Mouse (Mus musculus) testis, adult 2 months (tissue): Measurements from ENCODE around the gene Tnni1. TPM values are rescaled to one million over a fixed set of nuclear protein-coding genes. Genes with fewer than 3 reads are reported as not detected.
A peak's percentile ranks its signal among the peaks of the same experiment; 100 is the strongest.

Source experiments
- H3K27ac ChIP-seq: fragments of 200-500 bp; 2 replicates; pipeline ENCODE4 v1.5.1; 2012; ENCODE audit warnings: low read depth, low read length; ENCODE audit not compliant: control insufficient read depth, insufficient read depth
- H3K27me3 ChIP-seq: fragments of 200-500 bp; 2 replicates; pipeline ENCODE4 v1.6.1; 2012; ENCODE audit warnings: mild to moderate bottlenecking, low read length, moderate library complexity; ENCODE audit not compliant: control insufficient read depth, insufficient read depth
- H3K36me3 ChIP-seq: fragments of 200-500 bp; 2 replicates; pipeline ENCODE4 v1.6.1; 2012; ENCODE audit warnings: mild to moderate bottlenecking, low read length; ENCODE audit not compliant: control insufficient read depth, insufficient read depth
- H3K4me1 ChIP-seq: fragments of 200-500 bp; 2 replicates; pipeline ENCODE4 v1.6.1; 2012; ENCODE audit warnings: low read length; ENCODE audit not compliant: control insufficient read depth, insufficient read depth
- H3K4me3 ChIP-seq: fragments of 200-500 bp; 2 replicates; pipeline ENCODE4 v1.5.1; 2012; ENCODE audit warnings: low read depth, mild to moderate bottlenecking, low read length, moderate library complexity, mixed read lengths; ENCODE audit not compliant: control insufficient read depth
- CTCF ChIP-seq: fragments of 200-500 bp; IDR thresholded peaks from 2 replicates; pipeline ENCODE4 v1.5.1; 2012; ENCODE audit warnings: low read depth, mild to moderate bottlenecking, inconsistent platforms, low read length, moderate library complexity; ENCODE audit not compliant: control insufficient read depth, insufficient read depth, insufficient replicate concordance
- POLR2A ChIP-seq: fragments of 200-500 bp; IDR thresholded peaks from 2 replicates; pipeline ENCODE4 v1.6.1; 2012; ENCODE audit warnings: low read depth, mild to moderate bottlenecking, inconsistent platforms, low read length, moderate library complexity; ENCODE audit not compliant: control insufficient read depth
- polyA plus RNA-seq: library from polyadenylated mRNA; depleted of rRNA; stranded (reverse); fragments of >200 nt; gene quantifications from 2 replicates; pipeline ENCODE4 v1.2.3, GENCODE M21; 2012

The Tnni1 gene
- polyA plus RNA-seq, 1 experiment, result 0.99 TPM

DNA sequence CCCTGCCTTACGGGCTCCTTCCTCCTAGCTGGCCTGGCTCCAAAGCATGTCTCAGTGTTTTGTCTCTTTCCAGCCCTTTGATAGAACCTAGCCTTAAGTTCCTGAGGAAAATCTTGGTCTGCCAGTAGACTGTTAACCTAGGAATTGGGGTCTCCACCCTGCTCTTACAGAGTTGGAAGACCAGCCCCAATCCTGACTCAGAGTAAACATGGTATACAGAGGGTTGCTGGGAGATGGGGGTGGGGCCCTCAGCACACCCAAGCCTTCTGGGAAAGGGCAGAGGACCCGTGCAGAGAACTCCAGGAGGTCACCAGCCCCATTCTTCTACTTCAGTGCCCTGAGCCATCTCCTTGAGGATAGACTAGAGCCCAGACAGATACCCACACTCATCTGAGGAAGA is 33.4 kb downstream of the Tnni1 start:
- H3K4me1 ChIP-seq, result peaks cover 2% of the 10 kb centered on the region
- H3K36me3 ChIP-seq, result no peaks in the 10 kb centered on the region
- no peak overlapping the region for H3K4me3 ChIP-seq
- TF ChIP-seq CTCF (no peak), POLR2A (no peak)
- H3K27me3 ChIP-seq, result no peaks in the 10 kb centered on the region
- H3K27ac ChIP-seq, result no peak overlapping the region

- no peak overlapping the region for H3K4me3 ChIP-seq
- H3K27me3 ChIP-seq, result no peaks in the 10 kb centered on the region
- H3K36me3 ChIP-seq, result no peaks in the 10 kb centered on the region
- no peak overlapping the region for H3K27ac ChIP-seq
- no peak for TF ChIP-seq CTCF
- no peak for TF ChIP-seq POLR2A
- H3K4me1 ChIP-seq, result peaks cover 2% of the 10 kb centered on the region
Observed at GRCm38 (mm10) chr1:135813071-135813470, 33.8 kb downstream of the Tnni1 start.

GRCm38 (mm10) chr1:135813687-135814395 is 34.6 kb downstream of the Tnni1 start:
- H3K27me3 ChIP-seq, result peaks cover 4% of the 10 kb centered on the region; the same call in 1 of the 2 replicates

GRCm38 (mm10) chr1:135814531-135814930 is 35.3 kb downstream of the Tnni1 start:
- H3K27me3 ChIP-seq, result peaks cover 4% of the 10 kb centered on the region; the same call in 1 of the 2 replicates

More at GRCm38 (mm10) chr1:135813687-135814395, 34.6 kb downstream of the Tnni1 start:
- Histone ChIP-seq H3K36me3 (no peaks in the 10 kb centered on the region), H3K4me1 (peaks cover 8% of the 10 kb centered on the region), H3K4me3 (no peak overlapping the region), H3K27ac (no peak overlapping the region)
- TF ChIP-seq CTCF (no peak), POLR2A (no peak)

GRCm38 (mm10) chr1:135817595-135817994 is 38.4 kb downstream of the Tnni1 start:
- no peaks in the 10 kb centered on the region for H3K36me3 ChIP-seq
- no peak overlapping the region for H3K27ac ChIP-seq
- no peak overlapping the region for H3K4me3 ChIP-seq
- H3K4me1 ChIP-seq, result peaks cover 11% of the 10 kb centered on the region
- TF ChIP-seq POLR2A, result no peak
- TF ChIP-seq CTCF, result no peak
- peaks cover 4% of the 10 kb centered on the region; the same call in 1 of the 2 replicates for H3K27me3 ChIP-seq

More at GRCm38 (mm10) chr1:135814531-135814930, 35.3 kb downstream of the Tnni1 start:
- Histone ChIP-seq H3K4me1 (peaks cover 12% of the 10 kb centered on the region), H3K36me3 (no peaks in the 10 kb centered on the region), H3K27ac (no peak overlapping the region), H3K4me3 (no peak overlapping the region)
- no peak for TF ChIP-seq CTCF

GRCm38 (mm10) chr1:135818481-135819086 is 39.4 kb downstream of the Tnni1 start, which contains the start of gene Lad1:
TSS of gene Lad1 (plus strand) at chr1:135818598.
- Histone ChIP-seq H3K36me3 (no peaks in the 10 kb centered on the region), H3K4me3 (peak within 1 kb of the TSS; percentile 70), H3K27me3 (peaks cover 4% of the 10 kb centered on the region; the same call in 1 of the 2 replicates), H3K27ac (no peak within 1 kb of the TSS), H3K4me1 (peaks cover 11% of the 10 kb centered on the region)
- no peak for TF ChIP-seq CTCF
- TF ChIP-seq POLR2A, result no peak

DNA sequence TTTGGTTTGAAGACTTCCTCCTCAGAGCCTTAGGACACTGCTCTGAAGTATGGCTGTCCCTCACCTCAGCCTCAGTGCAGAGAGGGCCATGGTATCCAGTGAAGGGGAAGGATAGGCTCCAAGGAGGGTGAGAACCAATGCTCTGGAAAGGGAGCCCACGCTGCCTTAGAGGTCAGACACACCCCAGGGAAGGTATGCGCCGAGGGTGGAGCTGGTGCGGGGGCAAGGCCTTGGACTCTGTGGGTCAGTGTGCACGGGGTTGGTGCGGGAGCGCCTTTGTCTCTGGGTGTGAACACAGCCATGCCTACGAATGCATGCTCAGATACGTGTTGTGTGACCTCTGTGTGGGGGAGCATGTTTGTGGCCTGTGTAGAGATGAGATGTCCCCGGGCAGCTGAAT is 40.8 kb downstream of the Tnni1 start:
- Histone ChIP-seq H3K27ac (no peak overlapping the region), H3K4me1 (peaks cover 11% of the 10 kb centered on the region), H3K27me3 (peaks cover 4% of the 10 kb centered on the region; the same call in 1 of the 2 replicates), H3K4me3 (no peak overlapping the region), H3K36me3 (no peaks in the 10 kb centered on the region)
- TF ChIP-seq POLR2A, result no peak
- TF ChIP-seq CTCF, result no peak
